Mouse (Mus musculus): ENCODE measurements around the gene Gm15517.

The Gm15517 gene

GRCm38 (mm10) chr7:44310285-44310877 lies 49.1 kb downstream of the Gm15517 start:
- no peak for DNase-seq

- DNase-seq = no peak
Observed at GRCm38 (mm10) chr7:44310878-44311712, 49.8 kb downstream of the Gm15517 start.

Data from thymus, postnatal 25 days (tissue).